Mouse (Mus musculus) adrenal gland, postnatal 25 days (tissue): ENCODE data around the gene Cyp2b19. TPM values are rescaled to one million over a fixed set of nuclear protein-coding genes. Genes with fewer than 3 reads are reported as not detected.
A peak's percentile ranks its signal among the peaks of the same experiment; 100 is the strongest.
"Not testable (repeated sequence)": the region's sequence is repeated elsewhere in the genome, so short reads cannot be mapped to it uniquely, and the experiment has no call there.

Source experiments
- DNase-seq: peaks from one replicate; pipeline ENCODE4 v3.0.0; 2021; ENCODE audit warnings: mixed read lengths
- long read RNA-seq: library from polyadenylated mRNA; stranded (forward); transcript quantifications from one replicate; pipeline ENCODE4 v2.0.0, GENCODE M21; 2021
- total RNA-seq: library from RNA; stranded (reverse); gene quantifications from 2 replicates; pipeline ENCODE4 v1.2.3, GENCODE M21; 2021

The Cyp2b19 gene
- total RNA-seq: not detected in 2 replicates
- long read RNA-seq: 0 reads

DNA sequence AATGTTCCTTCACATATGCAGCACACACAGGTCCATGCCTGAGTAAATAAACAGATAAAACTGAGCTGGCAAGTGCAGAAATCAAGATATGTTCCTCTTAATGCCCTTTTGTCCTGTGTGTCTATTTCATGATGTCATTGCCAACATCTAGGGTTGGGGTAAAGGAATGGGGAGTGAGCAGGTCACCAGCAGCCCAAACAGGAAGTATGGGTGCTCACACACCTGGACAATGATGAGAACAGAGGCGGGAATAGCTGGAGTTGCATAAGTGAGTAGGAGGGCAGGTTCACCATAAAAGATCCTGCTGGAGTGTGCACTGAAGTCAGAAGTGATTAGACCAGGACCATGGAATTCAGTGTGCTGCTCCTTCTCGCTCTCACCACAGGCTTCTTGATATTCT, at the start of gene Cyp2b19:
Gene Cyp2b19 (plus strand): TSS at position 301 of the 400 bp plus-strand sequence.
- DNase-seq: no peak

DNA sequence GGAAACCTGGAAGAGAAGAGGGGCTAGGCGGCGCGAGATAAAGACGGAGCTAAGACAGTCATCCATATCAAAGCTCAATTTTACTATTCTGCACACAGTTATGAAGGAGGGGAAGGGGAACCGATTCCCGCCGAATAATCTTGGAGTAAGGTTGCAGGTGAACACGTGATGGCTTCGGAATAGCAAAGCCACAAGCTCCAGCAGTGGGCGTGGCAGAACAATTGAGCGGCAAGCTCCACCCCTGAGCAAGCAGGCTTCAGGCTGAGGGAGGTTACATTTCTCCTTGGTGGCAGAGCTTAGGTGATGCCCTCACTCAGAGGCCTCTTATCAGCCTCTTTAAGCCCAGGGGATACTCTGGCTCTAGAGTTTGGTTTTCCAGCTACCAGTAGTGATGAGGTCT, 45.9 kb upstream of the Cyp2b19 start:
- DNase-seq: no peak

DNA sequence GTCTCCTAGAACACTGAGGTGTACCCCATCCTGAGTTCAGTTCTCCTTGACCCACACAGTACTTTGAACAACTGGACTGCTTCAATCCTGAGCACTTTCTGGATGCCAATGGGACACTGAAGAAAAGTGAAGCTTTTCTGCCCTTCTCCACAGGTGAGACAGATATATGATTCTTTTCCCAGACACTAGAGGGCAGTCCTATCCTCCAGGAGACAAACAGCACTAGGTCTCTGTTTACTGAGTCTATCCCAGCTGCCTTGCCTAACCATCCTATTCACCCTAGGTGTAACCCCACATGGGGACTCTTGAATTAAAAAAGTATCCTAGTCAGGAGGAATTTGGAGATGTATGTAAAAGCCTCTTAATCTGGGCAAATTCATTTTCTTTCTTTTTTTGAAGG, 18.0 kb upstream of the Cyp2b19 start:
- no peak for DNase-seq

DNA sequence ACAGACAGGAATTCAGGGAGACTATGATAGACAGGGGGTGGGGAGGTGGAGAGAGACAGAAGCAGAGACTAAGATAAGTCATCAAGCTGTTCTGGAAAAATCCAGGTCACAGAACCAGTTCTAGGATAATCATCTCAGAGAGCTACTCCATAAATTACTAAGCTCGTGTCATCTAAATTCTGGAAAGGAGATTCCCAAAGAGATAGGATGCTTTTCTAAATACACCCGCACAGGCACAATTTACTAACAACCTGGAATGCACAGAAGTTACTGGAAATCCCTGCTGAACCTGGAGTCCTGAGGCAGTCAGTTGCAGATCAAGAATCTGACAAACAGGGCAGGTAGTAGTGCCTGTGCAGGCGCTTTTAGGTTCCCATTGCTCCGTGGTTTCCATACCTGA, 13.0 kb upstream of the Cyp2b19 start:
- no peak for DNase-seq

DNA sequence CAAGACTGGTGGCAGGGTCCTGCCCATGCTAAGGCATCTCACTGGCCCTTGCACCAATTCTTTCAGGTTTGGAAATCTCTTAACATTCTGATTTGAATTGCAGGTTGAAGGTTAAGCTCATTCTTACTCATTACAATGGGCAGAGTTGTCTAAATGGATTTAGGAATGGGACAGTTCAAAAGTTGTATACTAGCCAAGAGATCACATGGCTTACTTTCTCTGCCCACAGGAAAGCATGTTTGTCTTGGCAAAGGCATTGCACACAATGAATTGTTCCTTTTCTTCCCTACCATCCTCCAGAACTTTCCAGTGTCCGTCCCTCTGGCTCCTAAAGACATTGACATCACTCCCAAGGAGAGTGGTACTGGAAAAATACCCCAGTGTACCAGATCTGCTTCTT, 11.5 kb upstream of the Cyp2b19 start:
- no peak for DNase-seq

DNA sequence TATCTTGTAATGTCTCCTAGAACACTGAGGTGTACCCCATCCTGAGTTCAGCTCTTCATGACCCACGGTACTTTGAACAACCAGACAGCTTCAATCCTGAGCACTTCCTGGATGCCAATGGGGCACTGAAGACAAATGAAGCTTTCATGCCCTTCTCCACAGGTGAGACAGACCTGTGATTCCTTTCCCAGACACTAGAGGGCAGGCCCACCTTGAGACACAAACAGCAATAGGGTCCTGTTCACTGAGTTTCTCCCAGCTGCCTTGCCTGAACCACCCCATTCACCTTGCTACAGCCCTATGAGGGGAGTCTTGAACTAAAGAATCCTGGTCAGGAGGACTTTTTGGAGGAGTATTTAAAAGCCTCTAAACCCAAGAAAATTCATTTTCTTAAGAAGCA, 10.1 kb downstream of the Cyp2b19 start:
- no peak for DNase-seq

DNA sequence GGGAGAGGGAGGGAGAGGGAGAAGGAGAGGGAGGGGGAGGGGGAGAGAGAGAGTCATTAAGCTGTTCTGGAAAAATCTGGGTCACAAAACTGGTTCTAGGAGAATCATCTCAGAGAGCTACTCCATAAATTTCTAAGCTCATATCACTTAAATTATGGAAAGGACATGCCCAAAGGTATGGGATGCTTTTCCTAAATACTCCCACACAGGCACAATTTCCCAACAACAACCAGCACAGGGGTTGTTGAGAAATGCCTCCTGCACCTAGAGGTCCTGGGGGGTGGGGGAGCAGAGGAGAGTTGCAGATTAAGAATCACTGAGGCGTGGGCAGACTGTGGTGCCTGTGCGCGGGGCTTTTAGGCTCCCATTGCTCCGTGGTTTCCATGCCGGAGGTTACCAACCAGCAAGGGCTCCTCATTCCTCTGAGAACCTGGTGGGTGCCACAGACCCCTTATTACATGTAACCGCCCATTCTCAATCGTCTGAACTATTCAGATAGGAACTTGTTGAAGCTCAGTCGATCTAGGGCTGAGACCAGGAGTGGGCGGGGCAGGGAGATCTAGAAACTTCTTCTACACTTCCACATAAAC, 13.0 kb downstream of the Cyp2b19 start:
- DNase-seq: no peak

DNA sequence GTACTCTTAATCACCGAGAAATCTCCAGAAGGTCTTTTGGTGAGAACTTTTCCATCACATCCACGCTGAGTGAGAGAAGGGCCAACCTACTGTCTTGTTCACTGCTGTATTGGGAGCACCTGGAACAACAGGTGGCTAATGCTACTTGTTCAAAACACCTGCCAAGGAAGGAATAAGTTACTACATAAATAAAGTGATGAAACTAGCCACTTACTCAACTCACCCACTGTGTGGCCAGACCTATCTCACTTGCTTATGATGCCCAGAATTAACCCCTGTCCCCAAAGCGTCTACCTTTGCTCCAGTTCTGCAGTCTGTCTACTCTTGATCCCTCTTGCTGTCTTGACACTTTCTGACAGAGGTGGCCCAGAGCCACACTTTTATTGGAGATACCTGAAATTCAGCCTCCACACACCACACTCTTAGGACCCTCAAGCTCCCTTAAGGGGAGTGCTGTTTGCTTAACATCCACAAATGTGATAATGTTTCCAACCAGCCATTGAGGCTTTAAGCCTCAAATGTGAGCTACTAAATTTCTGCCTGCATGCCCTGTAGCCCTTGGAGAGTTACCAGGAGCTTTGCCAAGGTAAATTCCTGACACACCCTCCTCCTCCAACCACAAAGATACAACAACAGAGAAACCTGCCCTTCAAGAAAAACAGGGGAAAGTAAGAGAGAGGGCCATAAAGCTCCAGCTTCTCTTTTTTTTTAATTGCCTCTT, 16.1 kb downstream of the Cyp2b19 start:
- no peak for DNase-seq

DNA sequence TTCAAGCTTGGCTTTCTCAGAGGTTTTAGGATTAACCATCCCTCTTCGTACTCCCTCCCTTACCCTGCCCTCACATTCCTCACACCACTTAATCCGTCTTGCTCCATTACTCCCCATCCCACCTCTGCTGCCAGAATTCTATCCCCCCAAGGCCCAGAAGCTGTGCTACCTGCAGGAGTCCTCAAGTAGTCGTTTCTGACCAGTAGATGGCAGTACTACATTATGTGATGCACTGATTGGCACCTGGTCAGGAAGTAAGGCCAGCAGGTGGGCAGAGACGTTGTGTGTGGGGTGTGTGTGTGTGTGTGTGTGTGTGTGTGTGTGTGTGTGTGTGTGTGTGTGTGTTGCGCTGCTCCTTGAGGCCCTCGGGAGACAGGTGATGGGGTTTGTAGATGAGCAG, 18.9 kb downstream of the Cyp2b19 start:
- no peak for DNase-seq

DNA sequence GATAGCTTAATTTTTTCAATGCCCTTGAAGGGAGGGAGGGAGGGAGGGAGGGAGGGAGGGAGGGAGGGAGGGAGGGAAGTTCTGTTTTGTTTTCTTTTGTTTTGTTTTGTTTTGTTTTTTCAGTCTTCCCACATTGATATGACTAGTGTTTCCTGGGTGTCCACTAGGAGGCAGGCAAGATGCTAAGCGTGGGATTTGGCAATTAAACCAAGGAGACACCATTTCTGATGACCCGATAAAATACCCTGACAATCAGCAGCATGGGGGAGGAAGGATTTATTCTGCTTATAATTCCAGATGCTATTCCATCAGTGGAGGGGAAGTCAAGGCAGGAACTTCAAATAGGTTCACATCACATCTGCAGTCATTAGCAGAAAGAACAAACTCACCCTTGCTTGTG, 20.9 kb downstream of the Cyp2b19 start:
- no peak for DNase-seq

DNA sequence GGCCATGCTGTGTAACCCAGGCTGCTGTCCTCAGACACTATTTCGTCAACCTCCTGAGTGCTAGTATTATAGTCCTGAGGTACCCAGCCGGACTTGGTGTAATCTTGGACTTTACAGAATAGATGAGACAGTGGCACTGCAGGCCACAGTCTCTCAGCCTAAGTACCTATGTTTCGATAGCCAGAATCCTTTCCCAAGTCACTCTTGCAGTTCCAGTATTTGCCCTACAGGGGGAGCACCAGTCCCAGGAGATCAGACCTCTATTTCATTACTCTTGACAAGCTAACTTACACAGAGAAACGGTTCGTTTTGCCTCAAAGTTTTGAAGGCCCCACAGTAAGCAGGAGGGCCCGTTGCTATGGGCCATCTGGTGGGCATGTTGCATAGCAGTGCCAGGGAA, 21.5 kb downstream of the Cyp2b19 start:
- DNase-seq: peak; percentile 48

DNA sequence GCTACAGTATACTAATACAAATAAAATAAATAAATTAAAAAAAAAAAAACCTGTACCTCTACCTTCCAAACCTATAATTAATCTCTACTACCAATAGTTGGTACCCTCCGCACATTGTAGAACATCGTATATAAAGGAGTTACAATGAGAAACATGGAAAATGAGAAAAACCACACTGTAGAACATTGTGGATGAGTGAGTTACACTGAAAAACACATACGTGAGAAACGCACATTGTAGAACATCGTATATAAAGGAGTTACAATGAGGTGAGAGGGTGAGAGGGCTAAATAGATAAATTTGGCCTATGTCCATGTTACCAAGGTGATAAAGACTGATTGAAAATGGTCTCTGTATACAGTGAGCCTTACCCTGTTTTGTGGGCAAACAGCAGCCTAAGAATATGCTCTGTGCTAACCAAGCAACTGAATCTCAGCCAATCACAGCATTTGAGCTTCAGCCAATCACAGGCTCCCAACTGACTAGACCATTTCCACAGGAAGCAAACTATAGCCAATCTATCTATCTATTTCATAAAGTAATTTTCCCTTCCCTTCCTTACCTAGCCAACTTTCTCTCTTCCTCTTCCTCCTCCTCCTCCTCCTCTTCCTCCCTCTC, 23.0 kb downstream of the Cyp2b19 start:
- DNase-seq: no peak

DNA sequence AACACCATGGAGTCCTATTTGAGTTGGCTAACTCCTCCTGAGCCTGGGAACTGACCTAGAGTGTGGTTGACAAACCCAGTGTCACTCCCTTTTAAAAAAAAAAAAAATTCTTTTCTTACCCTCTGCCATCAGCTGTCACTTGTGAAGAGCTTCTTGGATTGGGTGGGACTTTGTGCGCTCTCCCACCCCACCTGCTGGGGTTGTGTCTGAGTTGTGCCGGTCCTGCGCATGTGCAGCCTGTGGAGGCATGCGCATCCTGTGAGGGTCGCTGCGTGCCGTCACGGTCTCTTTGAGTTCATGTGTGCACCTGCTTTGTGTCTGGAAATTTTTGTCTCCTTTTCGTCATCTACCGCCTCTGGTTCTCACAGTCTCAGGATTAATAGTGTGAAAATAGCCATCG, 23.6 kb downstream of the Cyp2b19 start:
- DNase-seq: no peak

DNA sequence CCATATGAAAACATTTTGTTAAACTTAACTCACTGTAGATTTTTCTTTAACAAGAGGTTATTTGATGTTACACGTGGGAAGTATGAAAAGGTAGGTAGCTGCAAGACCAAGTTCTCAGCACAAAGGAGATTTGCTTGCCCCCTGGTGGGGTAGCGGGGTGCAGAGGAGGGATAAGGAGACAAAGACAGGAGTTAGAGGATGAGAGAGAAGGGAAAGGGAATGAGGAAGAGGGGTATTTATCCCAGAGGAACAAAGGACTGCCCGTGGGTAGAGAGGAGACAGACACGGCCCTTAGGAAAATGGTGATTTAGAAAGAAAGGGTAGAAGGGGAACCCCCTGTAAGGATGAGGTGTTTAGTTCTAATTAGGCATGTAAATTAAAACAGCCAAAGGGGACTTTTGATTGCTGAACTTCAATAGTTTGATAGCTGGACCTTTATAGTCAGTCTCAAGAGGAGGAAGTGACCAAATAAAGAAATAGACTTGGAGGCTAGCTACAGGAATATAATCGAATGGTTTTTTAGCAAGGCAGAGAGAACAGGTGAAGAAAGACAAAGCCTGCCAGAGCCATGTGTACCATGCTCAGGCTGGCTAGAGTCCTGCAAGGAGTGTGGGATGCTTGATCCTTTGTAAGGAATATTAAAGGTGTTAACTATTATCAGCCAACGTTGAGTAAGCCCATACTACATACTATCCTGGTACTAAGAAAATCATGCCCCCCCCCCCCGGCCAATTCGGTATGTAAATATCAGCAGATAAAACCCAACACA, 24.2 kb downstream of the Cyp2b19 start:
- no peak for DNase-seq

DNA sequence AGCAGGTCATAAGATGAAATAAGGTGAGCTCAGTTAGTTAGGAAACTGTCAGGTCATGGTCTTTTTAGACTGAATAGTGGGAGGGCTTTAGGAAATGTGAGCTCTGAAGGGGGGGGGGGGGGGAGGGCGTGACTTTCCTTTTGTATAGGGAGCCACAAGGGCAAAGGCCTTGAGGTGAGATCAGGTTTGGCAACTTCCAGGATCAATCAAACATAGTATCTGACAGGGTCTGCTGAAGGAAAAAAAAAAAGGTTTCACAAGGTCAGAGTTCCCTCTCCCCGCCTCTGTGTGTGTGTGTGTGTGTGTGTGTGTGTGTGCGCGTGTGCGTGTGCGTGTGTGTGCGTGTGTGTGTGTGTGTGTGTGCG, 24.8 kb downstream of the Cyp2b19 start:
- no peak for DNase-seq

DNA sequence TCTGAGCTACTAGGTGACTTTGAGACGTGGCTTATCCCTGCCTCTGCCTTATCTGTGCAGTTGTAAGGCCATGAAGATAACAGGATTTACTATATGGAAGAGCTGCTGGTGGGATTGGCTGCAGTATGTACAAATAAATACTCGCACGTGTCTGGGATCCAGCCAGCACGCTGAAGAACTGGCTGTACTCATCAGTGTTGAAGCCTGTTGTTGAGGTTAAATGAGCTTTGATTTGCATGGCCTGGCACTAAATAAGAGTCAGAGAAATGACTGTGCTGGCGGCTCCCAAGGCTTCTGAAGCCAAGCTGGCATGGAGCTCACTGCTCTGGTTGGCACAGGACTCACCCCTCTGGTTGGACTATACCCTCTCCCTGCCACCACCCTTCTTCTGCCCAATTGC, 26.2 kb downstream of the Cyp2b19 start:
- DNase-seq: peak; percentile 46

DNA sequence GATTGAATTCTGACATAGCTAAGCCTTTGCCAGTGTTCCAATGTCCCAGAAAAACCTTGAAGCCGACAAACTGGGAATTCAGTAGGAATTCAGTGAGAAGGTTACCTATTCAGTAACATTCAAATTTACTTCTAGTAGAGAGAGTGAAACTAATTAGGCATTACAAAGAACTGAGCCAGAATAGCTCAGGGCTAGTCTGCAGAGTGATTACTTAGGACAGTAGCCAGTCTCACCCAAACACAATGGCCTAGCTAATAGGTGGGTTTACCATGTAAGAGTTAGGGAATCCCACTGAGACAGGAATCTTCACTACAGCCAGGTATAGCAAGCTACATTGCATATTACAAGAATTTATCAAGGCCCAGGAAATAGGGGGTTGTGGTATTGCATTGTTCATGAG, 29.1 kb downstream of the Cyp2b19 start:
- not testable (repeated sequence) for DNase-seq

DNA sequence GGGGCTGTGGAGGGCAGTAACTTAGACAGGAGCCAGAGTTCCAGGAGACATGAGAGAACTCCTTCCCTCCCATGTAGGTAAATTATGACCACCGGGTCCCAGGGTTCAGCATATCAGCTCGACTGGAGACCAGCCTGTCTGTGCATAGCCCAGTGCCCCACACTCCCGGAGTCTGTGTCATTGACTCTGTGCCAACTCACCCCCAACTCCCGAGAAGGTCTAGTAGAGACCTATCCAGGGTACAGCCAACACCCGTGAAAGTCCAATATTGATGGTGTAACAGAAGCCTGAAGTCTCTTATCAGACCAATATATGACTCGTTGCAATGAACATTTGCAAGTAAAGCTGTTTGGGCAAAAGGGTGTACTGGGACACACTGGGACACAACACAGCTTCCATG, 33.0 kb downstream of the Cyp2b19 start:
- DNase-seq: no peak

DNA sequence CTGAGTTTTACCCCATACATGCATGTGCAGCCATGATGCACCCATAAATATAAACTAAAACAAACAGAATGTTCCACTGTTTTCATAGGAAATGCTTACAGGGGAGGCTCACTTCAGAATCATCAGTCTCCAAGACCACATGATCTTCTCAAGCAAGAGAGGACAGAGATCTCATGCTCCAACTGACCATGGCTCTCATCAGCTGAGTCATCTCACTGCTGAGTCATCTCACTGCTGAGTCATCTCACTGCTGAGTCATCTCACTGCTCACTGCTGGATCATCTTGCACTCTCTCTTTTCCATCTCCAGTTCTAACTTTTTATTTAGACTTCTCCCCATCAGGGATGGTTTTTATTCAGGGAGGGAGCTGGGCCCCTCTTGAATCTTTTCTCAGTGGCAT, 43.2 kb downstream of the Cyp2b19 start:
- DNase-seq: peak; percentile 17

DNA sequence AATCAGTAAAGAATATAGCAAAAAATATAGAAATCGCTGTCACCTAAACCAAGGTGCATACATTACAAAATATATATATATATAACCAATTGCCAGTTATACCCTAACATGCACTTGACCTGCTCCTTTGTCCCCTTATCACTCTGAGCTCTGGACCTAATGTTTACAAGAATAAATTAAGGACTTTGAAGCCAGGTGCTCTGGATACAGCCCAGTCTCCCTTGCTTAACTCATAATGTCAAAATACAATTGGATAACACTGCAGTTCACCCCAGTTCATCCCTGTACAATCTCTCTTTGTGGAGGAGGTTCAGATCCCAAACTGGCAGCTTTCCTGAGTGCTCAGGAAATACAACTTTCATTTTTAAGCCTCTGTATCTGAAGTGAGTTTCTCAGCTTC, 44.1 kb downstream of the Cyp2b19 start:
- no peak for DNase-seq

DNA sequence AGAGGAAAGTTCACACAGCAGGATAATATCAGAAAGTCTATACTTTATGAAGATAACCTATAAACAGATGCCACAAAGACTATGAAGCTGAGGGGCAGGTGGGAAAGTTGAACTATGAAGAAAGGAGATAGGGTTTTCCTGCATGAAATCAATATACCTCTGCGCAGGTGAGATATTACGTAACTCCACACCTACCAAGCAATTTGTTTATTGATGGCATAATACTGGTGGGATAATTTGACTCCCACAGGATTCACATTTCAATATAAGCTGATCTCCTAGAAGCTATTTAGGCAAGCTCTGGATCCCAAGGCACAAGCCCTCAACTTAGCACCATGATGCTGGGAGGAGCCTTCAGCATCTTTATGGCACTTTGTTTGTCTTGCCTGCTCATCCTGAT, 51.6 kb downstream of the Cyp2b19 start, which contains the start of gene Cyp2g1:
Gene Cyp2g1 (plus strand): TSS at position 301 of the 400 bp plus-strand sequence.
- no peak for DNase-seq
